Mouse (Mus musculus) megakaryocyte, embryonic 14.5 days (primary cell): ENCODE measurements around the gene Akap1. TPM values are rescaled to one million over a fixed set of nuclear protein-coding genes. Genes with fewer than 3 reads are reported as not detected.

Source experiments
- H3K27me3 ChIP-seq: replicated peaks from 2 replicates; pipeline ENCODE3; 2012; ENCODE audit warnings: inconsistent platforms
- H3K36me3 ChIP-seq: replicated peaks from 2 replicates; pipeline ENCODE3; 2012; ENCODE audit warnings: low read length, inconsistent platforms, mixed read lengths
- H3K4me1 ChIP-seq: 2 replicates; pipeline ENCODE4 v1.6.1; 2012; ENCODE audit warnings: inconsistent platforms
- H3K4me3 ChIP-seq: replicated peaks from 2 replicates; pipeline ENCODE3; 2012; ENCODE audit warnings: moderate library complexity, mild to moderate bottlenecking, inconsistent platforms
- H3K9me3 ChIP-seq: 2 replicates; pipeline ENCODE4 v1.6.1; 2012; ENCODE audit warnings: inconsistent platforms
- FLI1 ChIP-seq: IDR thresholded peaks from 2 replicates; pipeline ENCODE4 v1.6.1; 2012; ENCODE audit warnings: low read length, inconsistent platforms, mixed read lengths
- GATA1 ChIP-seq: IDR thresholded peaks from 3 replicates; pipeline ENCODE4 v1.6.1; 2012; ENCODE audit warnings: mixed read lengths, low read length, inconsistent platforms, borderline replicate concordance
- polyA plus RNA-seq: library from polyadenylated mRNA; stranded (reverse); fragments of >175 nt; gene quantifications from 2 replicates; pipeline ENCODE4 v1.2.3, GENCODE M21; 2012; ENCODE audit warnings: low replicate concordance; ENCODE audit not compliant: insufficient read depth

The Akap1 gene
- polyA plus RNA-seq, 1 experiment: 3.9 TPM

DNA sequence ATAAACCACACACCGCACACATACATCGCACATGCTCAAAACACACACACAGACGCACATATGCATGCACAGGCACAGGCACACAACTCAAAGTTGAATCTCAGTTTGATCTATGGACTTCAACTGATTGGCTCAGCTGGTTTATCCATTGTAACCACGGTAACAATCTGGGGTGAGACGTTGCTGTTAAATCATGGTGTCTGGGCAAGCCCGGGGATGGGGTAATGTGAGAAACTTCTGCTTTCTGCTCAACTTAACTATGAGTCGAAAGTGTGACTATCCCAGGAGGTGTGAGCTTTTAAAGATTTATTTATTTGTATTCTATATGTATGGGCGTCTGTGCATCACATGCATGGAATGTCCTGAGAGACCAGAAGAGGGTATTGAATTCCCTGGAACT lies 68.2 kb downstream of the Akap1 start:
- Histone ChIP-seq H3K9me3 (no peaks in the 10 kb centered on the region), H3K4me3 (no peak overlapping the region), H3K4me1 (no peaks in the 10 kb centered on the region), H3K36me3 (no peaks in the 10 kb centered on the region), H3K27me3 (peaks cover 26% of the 10 kb centered on the region)
- TF ChIP-seq FLI1 (no peak), GATA1 (no peak)

DNA sequence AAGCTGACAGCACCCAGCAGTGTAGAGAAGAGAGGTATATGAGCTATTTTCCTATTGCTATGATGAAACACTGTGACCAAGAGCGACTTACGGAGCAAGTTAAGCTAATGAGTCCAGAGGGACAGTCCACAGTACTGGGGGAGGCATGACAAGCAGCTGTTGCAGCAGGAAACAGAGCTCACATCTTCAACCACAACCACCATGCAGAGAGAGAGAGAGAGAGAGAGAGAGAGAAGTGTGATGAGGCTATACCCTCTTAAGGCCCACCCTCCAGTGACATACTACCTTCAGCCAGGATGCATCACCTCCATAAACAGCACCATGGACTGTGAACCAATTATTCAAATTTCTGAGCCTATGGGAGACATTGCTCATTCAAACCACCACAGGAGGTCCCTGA lies 74.5 kb downstream of the Akap1 start:
- Histone ChIP-seq H3K4me1 (peaks cover 4% of the 10 kb centered on the region; the same call in 1 of the 2 replicates), H3K36me3 (no peaks in the 10 kb centered on the region), H3K27me3 (peaks cover 29% of the 10 kb centered on the region), H3K4me3 (no peak overlapping the region), H3K9me3 (no peaks in the 10 kb centered on the region)
- TF ChIP-seq FLI1 (no peak), GATA1 (no peak)

DNA sequence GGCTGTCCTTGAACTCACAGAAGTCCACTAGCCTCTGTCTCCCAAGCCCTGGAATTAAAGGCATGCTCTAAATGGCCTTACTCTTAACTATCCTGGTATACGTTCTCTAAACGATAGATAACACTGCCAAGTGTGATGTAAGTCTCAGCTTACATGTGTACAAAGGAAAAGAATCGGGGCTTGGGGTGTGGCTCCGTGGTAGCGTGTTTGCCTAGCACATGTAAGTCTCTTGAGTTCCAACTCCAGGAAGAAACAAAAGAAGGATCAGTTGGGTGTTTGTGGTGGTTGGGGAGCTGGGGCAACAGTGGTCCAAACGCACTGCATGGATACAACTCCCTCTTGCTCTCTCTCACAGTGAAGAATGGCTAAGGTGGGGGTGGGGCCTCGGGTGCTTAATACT lies 77.6 kb downstream of the Akap1 start:
- no peak for TF ChIP-seq FLI1
- no peaks in the 10 kb centered on the region for H3K36me3 ChIP-seq
- H3K4me3 ChIP-seq: no peak overlapping the region
- peaks cover 24% of the 10 kb centered on the region for H3K27me3 ChIP-seq
- H3K9me3 ChIP-seq: peaks cover 3% of the 10 kb centered on the region; the same call in 1 of the 2 replicates
- peaks cover 4% of the 10 kb centered on the region; the same call in 1 of the 2 replicates for H3K4me1 ChIP-seq

DNA sequence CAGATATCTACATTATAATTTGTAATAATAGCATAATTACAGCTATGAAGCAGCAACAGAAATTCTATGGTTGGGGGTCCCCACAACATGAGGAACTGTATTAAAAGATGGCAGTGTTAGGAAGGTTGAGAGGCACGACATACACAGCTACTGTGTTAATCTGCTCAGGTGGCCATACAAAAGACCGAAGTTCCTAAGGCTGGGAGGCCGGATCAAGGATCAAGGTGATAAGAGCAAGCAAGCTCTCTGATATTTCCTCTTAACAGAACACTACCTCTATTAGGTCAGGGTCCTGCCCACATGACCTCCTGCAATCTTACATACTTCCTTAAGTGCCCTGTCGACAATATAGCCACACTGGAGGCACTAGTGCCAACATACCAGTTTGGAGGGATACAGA lies 80.9 kb downstream of the Akap1 start:
- no peak for TF ChIP-seq FLI1
- no peak for TF ChIP-seq GATA1
- H3K4me3 ChIP-seq: no peak overlapping the region
- peaks cover 19% of the 10 kb centered on the region for H3K27me3 ChIP-seq
- H3K4me1 ChIP-seq: no peaks in the 10 kb centered on the region
- H3K9me3 ChIP-seq: peaks cover 3% of the 10 kb centered on the region; the same call in 1 of the 2 replicates
- H3K36me3 ChIP-seq: no peaks in the 10 kb centered on the region

DNA sequence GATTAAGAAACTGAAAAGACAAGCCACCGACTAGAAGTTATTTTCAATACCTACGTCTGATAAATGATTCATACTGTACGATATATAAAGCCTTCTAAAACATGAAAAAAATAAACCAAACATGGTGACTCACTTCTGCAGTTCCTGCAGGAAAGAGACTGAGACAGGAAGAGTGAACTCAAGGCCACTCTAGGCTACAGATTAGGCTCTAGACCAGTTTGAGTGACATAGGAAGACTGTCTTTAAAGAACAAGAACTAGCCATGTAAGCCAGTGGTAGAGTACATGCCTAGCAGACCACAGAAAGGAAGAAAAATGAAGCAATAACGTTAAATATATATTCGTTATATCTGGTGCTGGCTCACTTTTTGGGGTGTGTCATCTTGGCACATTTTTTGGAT lies 81.9 kb downstream of the Akap1 start:
- H3K4me3 ChIP-seq: no peak overlapping the region
- peaks cover 19% of the 10 kb centered on the region for H3K27me3 ChIP-seq
- TF ChIP-seq GATA1: no peak
- no peaks in the 10 kb centered on the region for H3K4me1 ChIP-seq
- H3K36me3 ChIP-seq: no peaks in the 10 kb centered on the region
- peaks cover 3% of the 10 kb centered on the region; the same call in 1 of the 2 replicates for H3K9me3 ChIP-seq

Other genes with a start within 250 kb of the Akap1 start
- gene Msi2, start 146.1 kb downstream of the Akap1 start, polyA plus RNA-seq: 12.9 and 14.4 TPM in 2 replicates
- 1.1 and 7.4 TPM in 2 replicates for gene Scpep1, start 90.9 kb upstream of the Akap1 start, polyA plus RNA-seq
- not detected in 2 replicates for gene Elobl, start 102.3 kb upstream of the Akap1 start, polyA plus RNA-seq
- 2.3 and 3.1 TPM in 2 replicates for gene Coil, start 105.7 kb upstream of the Akap1 start, polyA plus RNA-seq
- gene Trim25, start 134.8 kb upstream of the Akap1 start, polyA plus RNA-seq: 6.3 and 58.2 TPM in 2 replicates
- gene Dgke, start 202.3 kb upstream of the Akap1 start, polyA plus RNA-seq: 0.70 TPM in 1 of 2 replicates, not detected in the other
- not detected in 2 replicates for gene Gm525, start 209.3 kb upstream of the Akap1 start, polyA plus RNA-seq